Mouse (Mus musculus): ENCODE measurements around the gene Kcnk5.

DNA sequence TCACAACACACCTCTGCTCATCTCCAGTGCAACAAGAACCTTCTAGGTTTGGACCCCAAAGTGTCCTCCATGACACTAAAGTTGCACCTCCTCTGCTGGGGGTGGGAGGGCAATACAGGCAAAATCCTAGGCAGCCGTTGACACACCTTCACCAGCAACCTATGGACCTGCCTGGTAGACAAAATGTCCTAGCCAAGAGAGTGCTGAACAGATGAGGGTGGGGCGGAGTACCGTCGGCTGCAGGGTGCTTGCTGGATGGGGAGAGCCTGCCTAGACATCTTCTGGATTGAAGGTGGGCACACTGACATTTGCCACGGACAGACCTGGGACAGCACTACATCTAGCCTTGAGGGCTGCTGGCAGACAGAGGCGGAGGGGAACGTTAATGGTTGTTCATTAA, 17.2 kb downstream of the Kcnk5 start:
- no peak for TF ChIP-seq POLR2AphosphoS5 (IDR thresholded peaks at IDR 0.05; ENCODE audit: borderline replicate concordance, low read depth, low read length)
- TF ChIP-seq CTCF (IDR thresholded peaks at IDR 0.05 in 2 of 3, conservative IDR thresholded peaks at IDR 0.05 in 1 of 3; ENCODE audit: control insufficient read depth in 1 of 3, insufficient read depth in 1 of 3, low read depth in 2 of 3, low read length in 3 of 3, poor library complexity in 1 of 3, severe bottlenecking in 1 of 3) = no peak
- no peak for TF ChIP-seq KAT2A (conservative IDR thresholded peaks at IDR 0.05; ENCODE audit: low read depth, low read length)
- no peak for TF ChIP-seq CHD1 (IDR thresholded peaks at IDR 0.05; ENCODE audit: low read depth, low read length)

All from MEL (cell line).